Mouse (Mus musculus): ENCODE data around the gene Camta1.

- TF ChIP-seq CTCF (IDR thresholded peaks at IDR 0.05; ENCODE audit: borderline replicate concordance, control insufficient read depth, extremely low read depth, insufficient read depth, low read length, poor library complexity) (no peak), POLR2A (IDR thresholded peaks at IDR 0.05; ENCODE audit: control insufficient read depth, extremely low read depth, insufficient read depth, low read length, poor library complexity) (no peak)
Observed at GRCm38 (mm10) chr4:151770697-151771096, 91.0 kb downstream of the Camta1 start.
